Mouse (Mus musculus) layer of hippocampus, postnatal 36 days (tissue): ENCODE measurements around the gene Gm21764. TPM values are rescaled to one million over a fixed set of nuclear protein-coding genes. Genes with fewer than 3 reads are reported as not detected.
"Not testable (repeated sequence)": the region's sequence is repeated elsewhere in the genome, so short reads cannot be mapped to it uniquely, and the experiment has no call there.

Experiments used
- DNase-seq, 2 experiments: peaks; one replicate each; pipeline ENCODE4 v3.0.0; 2022
- total RNA-seq, 2 experiments: library from RNA; stranded (reverse); gene quantifications; 2 replicates each; pipeline ENCODE4 v1.2.3; 2021

Gene Gm21764
- not detected for total RNA-seq

DNA sequence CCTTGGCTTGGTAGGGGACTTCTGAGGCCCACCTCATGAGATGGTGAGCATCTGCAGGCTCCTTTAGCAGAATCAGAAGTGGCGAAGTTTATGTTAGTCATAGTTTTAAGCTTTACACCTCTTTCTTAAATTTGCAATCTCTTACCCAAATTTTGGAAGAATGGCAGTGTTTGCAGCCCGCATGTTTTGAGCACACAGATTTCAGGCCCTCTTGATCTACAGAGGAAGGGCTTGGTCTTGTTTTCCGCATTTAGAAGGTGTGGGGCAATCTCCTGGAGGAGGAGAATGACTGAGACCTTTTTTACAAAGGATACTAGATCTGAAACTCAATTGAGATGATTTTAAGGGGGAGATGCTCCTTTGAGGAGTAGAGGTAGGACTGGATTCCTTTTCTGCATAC, at the start of gene Gm21764:
Gene Gm21764 (minus strand): TSS at position 101 of the 400 bp plus-strand sequence.
- not testable (repeated sequence) for DNase-seq

DNA sequence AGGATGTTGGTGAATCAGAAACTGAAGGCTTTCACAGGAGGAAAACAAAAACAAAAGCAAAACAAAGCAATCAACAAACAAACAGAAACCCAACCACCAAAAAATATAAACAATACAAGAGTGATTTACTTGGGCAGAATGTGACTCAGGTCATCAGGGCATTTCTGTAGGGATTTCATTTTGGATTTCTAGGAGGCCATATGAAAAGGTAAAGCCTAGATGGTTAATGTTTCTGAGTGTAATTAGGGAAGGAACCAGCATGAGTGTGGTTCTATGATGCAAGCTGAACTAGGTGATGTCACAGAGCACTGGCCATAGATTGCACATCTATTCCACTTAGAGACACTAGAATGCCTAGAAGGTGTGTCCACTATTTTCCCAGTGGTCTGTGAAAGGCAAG, 27.2 kb upstream of the Gm21764 start, which contains the start of gene Ssty1:
Gene Ssty1 (plus strand): TSS at position 301 of the 400 bp plus-strand sequence.
- not testable (repeated sequence) for DNase-seq

Other genes with a start within 250 kb of the Gm21764 start
- gene Gm21904, start 215.5 kb downstream of the Gm21764 start, total RNA-seq, result not detected
- not detected for gene Gm20772, start 187.1 kb downstream of the Gm21764 start, total RNA-seq
- not detected for gene Gm20831, start 187.1 kb downstream of the Gm21764 start, total RNA-seq
- not detected for gene Srsy, start 124.5 kb downstream of the Gm21764 start, total RNA-seq
- not detected for gene Ssty1, start 27.3 kb upstream of the Gm21764 start, total RNA-seq